Mouse (Mus musculus) urinary bladder, postnatal 4 days (tissue): ENCODE results near the gene Col5a1.

Experiments
- DNase-seq, 2 experiments: peaks; one replicate each; pipeline ENCODE4 v3.0.0; 2021 to 2022; ENCODE audit warnings: low spot score in 2 of 2

Col5a1 gene

DNA sequence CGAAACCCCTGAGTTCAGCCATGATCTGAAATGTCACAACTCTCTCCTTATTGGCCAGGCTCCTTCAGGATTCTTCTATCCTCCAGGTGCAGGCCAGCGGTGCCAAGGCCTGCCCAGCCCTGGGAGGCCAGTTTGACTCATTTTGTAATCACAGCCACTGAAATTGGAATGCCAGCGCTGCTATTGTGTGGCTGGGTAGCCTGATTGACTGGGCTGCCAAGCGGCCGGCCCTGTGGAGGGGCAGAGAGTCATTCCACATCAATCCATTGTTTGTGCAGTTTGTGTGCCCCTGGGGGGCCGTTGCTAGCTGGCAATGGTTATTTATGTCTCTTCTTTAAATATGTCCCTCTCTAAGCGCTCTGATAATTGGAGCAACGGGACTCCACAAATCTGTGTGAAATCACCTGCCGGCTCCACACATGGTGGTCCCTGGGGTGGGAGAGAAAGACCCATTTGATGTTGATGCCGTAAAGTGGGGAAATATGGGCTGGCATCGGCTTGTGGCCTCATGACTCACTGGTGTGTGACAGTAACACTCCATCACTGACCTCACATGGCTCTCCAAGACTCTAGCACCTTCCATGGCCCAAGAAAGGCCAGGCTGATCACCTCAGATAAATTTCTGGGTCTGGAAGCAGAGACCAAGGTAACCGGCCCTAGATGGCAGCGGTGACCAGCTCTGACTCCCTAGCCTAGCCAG, 147.9 kb downstream of the Col5a1 start:
- no peak for DNase-seq

DNA sequence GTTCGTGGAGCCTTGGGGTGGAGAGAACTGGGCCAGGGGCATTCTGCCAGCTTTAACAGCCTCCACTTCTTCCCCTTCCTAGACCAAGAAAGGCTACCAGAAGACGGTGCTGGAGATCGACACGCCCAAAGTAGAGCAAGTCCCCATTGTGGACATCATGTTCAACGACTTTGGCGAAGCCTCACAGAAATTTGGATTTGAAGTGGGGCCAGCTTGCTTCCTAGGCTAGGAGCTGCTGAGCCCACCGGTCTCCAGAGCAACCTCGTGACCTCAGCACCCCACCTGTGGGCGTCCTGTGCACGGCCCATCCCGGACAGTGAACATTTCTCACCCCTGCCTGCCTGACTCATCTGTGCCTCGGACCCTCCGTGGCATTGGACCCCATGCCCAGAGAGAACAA, 150.6 kb downstream of the Col5a1 start:
- DNase-seq = peak in 1 of 2 experiments; percentile 16

DNA sequence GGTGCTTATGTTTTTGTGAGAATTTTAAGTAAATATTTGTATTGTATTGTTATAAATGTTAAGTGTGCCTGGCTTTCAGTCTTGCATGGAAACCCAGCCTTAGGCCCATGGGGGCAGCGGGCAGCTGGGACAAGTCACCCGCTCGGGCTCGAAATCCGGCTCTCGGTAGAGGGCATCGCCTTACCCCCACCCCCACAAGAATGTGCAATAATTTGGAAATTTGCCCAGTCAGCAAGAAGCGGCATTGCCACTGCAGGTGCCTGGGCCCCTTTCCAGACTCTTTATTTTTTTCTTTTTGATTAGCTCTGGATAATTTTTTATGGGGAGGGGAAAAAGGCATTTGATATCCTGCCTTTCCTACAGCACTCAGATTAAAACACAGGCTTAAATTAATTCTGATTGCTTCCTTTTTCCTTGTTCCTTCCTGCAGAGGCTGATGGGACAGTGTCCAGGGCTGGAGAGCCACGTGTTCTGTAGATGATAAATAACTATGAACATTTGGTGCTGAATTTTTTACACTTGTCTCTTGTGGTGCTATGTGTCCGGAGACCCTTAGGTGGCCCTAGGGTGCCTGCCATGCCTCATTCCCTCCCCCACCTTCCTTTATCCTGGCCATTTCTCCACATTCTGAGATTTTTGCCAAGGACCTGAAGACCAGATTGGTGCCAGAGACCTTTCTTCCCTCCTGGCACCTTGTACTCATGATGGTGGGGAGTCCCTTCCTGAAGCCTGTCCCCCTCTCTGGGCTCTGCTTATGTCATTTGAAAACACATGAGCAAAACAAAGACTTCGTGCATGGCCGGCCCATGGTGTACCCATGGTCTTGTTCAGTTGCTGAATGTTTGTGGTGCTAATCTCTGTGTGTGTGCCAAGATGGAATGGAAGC, 151.5 kb downstream of the Col5a1 start:
- DNase-seq = no peak

DNA sequence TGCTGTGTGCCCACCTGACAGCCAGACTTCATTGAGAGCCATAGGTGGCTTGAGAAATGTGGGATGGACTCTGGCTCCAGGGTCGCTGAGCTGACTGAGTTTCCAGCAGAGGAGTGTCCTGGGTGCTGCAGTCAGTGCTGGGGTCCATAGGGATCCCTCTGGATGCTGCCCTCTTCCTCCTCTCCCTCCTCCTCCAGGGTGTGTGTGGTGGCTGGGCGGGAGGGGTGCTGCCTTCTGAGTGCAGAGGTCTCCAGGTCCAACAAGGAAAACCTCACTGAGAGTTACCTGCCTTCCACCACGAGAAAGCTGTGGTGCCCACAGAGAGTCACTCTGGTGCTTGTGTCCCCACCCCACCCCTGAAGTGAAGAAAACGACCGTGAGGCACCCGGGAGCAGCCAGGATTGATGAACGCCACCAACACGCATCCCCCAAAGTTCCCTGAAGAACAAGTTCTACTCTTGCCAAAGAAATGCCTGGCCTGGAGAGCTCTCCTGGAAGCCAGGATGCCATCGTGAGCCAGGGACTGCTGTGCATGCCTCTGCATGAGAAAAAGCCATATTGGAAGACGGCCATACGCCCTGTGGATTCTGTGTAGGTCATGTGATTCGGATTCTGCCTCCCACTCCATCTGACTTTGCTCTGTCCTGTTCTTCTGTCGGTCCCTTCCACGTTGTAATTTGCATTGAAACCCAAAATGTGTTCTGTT, 152.3 kb downstream of the Col5a1 start:
- peak in 1 of 2 experiments; percentile 17 for DNase-seq

DNA sequence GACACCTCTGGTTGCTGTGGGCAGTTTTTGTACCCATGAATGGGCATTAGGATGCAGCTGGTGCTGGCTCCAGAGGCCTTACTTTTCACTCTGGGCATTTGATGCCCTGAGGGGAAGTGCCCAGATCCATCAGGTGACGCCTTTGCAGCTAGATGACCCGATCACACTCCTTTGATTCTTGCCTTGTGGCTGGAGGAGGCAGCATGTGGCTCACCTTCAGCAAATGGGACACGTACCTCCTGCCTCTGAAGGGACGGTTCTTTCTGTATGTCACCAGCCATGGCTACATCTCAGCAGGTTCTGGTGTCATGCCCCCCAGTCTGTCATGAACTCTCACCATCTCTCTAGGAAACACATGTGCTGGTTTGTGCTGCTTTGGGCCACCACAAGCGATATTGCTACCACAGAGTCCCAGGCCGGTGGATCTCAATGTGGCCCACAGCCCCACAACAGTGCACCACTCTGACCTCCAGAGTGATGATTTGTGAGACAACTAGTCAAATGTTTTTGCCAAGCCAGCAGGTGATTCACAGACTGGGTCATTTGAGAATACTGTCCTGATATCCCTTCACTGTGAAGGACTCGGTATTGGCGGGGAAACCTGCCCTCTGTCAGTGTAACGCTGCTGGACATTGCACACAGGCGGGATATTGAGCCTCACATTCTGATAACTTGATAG, 153.6 kb downstream of the Col5a1 start:
- no peak for DNase-seq

DNA sequence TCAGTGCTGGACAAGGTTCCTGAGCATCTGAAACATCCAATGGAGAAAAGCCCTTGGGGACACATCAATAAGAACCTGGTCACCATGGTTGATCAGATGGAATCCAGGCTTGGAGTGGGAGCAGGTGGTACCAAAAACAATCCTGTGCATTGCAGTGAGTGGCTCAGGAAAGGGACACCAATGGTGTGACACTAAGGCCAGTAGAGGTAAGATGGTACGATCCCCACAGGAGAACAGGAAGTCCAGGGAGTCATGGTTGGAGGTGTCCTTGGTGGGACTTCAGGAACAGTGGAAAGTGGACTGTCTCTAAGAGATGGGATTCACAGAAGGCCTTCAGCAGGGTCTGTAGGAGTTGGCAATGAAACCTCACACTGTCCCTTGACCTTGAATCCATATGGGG, 154.2 kb downstream of the Col5a1 start:
- no peak for DNase-seq

DNA sequence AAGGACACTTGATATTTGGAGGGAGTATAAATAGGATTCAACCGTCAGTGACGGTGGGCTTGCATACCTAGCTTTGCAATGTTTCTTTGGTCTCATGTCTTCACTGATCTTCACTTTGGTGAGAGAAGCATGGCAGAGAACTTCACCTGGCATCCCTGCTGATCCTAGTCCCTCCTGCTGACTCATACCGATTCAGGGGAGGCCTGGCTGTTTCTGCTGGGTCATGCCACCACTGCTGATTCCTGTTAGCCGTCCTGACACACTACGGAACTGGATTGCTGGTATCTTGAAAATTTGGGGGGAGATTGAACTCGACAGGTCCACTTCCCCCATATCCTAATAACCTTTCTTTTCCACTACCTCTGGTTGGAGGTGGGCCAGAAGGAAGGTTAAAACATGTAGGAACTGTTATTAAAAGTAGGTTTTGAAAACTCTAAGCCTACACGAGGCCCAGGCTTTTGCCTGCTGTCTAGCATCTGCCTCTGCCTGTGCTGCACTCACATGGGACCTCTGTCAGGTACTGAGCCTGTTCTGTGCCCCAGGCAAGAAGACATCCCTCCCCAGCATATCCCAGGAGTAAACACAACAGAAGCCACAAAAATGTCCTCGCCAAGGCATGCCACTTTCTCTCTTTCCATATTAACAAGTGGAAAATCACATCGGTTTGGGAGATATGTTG, 158.8 kb downstream of the Col5a1 start:
- no peak for DNase-seq

DNA sequence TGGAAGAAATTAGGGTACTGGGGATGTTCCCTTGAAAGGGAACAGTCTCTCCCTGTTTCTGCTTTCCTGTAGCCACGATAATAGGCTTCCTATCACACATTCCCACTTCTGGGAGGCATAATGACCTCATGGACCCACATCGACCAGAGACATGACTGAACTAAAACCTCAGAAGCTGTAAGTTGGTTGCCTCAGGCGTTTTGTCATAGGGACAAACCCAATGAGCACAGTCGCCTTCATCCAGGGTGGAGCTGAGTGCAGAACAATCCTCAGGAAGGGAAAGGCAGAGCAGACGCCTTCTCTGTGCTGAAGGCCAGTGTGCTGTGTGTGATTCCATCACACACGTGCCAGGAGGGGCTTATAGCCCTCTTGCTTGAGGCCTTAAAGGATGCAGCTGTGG, 160.1 kb downstream of the Col5a1 start:
- peak in 1 of 2 experiments; percentile 16 for DNase-seq

DNA sequence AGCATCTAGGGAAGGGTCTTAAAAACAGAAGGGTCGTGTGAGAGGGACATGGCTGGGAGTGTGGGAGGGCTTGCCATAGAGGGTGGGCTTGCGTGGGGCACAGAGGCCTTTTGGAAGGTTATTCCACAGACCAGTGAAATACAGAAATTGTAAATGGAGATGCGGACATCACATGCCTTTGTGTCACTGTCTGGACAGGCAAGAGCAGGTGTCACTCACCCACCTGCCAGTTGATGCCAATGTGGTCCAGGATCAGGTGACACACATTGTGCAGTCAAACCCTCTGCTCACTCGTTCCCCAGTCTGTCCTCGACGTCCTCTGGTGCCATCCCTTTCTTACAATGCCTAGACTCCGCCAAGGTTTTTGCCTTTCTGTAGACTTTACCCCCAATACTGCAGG, 160.9 kb downstream of the Col5a1 start:
- no peak for DNase-seq

DNA sequence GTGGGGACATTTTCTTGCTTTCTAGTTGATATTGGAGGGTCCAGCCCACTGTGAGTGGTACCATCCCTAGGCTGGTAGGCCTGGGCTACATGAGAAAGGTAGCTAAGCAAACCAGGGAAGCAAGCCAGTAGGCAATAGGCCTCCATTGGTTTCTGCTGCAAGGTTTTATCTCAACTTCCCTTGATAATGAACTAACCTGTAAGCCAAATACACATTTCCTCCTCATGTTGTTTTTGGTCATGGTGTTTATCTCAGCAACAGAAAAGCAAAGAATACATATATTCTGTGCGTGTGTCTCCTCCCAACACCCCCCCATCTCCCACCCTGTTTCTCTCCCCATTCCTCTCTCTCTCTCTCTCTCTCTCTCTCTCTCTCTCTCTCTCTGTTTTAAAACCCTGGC, 173.7 kb downstream of the Col5a1 start:
- no peak for DNase-seq

DNA sequence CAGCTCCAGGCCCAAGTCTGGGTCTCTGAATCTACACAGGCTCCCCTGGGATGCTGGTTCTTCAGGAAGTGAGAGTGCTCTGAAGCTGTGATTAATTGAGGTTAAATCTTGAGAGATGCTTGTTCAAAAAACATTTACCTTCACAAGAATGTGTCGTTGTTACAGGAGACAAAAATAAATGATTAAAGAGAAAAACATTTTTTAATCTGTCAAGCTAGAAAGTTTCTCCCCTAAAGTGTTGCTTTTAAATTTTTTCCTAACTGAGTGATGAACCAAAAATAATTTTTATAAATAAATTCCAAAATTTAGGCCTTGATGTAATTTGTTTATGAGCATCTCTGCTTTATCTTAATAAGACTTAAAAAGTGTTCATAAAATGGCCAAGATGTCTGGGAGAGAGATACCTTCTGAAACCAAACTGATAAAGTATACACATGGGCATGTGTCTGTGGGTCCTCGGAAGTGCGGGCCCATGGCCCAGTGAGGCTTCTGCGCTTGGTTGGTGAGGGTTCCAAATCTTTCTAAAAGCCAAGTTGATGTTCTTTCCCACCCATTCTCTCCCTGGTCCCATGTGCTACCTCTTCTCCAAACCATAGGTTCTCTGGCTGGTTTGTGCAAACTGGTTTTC, 177.6 kb downstream of the Col5a1 start:
- no peak for DNase-seq

DNA sequence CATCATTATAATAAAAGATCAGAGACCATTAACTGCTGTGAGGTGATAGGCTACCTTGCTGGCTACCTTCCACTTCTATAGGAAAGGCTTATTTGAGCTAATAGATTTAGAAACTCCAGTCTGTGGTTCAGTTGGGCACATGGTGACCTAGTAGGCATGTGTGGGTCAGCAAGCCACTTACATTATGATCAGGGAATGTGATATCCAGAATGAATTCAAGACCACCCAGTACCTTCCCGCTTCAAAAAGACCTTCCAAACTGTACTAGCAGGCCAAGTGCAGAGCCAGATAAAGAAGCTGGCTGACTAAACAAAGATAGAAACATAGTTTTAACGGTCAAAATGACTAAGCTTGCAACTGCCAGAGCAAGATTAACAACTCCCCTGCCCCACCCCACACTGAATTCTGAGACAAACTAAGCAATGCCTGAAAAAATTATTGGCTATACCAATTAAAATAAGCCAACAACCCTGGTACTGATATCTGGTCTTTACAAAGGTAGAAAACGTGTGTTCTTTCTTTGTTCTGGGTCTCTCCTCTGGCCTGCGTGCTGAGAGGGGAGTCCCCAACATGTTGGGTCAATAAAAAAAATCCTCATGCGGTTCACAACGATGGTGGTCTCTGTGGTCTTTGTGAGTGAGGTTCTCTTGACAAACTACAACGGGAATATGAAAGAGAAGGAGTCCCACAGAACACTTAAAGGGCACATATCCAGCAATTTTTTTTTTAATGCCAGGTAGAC, 178.3 kb downstream of the Col5a1 start:
- DNase-seq = no peak

DNA sequence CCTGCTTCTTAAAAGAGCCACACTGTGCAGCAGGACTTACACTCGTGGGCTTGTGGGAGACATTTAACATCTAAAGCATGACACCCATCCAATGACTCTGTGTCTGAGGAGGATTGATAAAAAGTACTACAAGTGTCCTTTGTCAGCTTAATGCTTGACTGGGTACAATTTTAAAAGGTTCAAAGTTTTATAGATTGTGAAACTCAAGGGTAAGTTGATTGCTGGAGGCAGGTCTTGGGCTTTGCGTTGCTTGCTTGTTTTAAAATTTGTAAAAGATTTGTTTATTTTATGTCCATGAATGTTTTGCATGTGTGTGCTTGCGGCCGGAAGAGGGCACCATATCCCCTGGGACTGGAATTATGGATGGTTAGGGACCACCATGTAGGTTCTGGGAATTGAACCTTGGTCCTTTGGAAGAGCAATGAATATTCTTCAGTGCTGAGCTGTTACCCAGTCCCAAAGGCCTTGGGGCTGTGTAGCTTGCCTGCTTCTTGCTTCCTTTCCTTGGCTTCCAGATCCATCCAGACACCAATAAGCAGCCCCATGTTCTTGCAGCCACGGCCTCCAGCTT, 178.9 kb downstream of the Col5a1 start:
- DNase-seq = no peak

DNA sequence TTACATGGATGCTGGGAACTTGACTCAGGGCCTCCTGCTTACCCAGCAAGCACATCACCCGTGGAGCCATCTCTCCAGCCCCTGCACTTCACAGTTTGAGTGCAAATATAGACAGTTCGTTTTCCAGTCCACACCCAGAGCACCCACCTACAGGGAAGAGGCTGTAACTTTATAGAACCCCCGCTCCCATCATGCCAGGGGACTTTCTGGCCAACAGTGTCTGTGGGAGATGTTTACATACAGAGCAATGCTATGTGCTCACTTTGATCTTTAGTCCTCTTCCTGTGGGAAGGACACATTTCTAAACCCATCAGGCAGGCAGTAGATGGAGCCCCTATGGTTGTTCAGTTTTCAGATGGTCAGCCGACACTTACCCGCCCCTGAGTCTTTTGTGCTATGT, 180.5 kb downstream of the Col5a1 start:
- DNase-seq = no peak

DNA sequence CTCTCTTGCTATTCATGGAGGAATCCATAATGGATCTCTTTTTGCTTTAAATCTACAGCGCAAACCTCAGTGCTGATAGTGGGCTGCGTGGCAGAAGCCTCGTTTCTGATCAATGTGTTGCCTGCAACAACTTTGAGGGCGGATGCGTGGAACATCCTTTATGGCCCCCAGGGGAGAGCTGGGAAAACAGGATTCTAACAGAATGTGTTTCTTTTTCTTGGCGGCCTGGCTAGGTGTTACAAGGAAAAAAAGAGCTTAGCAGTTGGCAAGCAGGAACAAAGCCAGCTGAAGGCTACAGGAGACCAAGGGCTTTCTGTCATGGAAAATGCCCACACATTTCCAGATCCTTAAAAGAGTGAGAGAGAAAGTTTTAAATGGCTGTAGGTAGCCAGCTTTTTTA, 180.9 kb downstream of the Col5a1 start:
- DNase-seq = no peak

DNA sequence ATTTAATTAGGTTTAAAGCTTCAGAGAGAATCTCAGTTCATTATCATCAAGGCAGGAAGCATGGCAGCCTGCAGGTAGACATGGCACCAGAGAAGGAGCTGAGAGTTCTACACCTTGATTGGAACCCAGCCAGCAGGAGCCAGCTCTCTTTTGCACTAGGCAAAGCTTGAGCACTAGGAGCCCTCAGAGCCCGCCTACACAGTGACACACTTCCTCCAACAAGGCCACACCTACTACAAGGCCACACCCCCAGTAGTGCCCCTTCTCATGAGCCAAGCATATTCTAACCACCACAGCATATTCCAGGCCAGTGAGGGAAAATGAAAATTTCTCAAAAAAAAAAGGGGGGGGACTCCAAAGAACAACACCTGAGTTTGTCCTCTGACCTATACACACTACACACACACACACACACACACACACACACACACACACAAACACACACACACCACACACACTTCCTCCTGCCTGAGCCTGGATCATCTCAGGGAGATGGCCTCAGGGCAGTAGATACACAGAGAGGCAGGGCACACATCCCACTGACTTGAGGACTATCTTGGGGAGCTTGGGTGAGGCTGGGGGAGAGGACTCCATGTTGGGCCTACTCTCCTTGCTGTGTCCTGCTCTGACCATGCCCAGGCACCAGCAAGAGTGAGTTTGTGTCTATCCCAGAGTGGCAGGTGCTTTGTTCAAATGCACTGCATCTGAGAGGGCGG, 181.8 kb downstream of the Col5a1 start:
- DNase-seq = no peak

DNA sequence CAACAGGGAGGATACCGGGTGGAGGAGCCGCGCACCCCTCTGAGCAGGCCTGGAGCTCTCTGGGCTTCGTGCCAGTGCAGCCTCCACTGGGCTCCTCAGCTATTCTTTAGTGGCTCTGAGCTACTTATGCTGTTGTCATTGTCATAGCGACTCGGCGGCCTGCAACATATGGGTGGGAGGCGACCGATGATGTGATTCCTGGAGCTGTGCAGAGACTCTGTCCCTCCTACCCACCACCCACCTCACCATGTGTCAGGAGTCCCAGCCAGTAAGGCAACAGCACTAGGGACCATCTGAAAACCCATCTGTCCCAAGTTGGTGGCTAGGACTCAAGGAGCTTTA, 182.3 kb downstream of the Col5a1 start:
- no peak for DNase-seq

DNA sequence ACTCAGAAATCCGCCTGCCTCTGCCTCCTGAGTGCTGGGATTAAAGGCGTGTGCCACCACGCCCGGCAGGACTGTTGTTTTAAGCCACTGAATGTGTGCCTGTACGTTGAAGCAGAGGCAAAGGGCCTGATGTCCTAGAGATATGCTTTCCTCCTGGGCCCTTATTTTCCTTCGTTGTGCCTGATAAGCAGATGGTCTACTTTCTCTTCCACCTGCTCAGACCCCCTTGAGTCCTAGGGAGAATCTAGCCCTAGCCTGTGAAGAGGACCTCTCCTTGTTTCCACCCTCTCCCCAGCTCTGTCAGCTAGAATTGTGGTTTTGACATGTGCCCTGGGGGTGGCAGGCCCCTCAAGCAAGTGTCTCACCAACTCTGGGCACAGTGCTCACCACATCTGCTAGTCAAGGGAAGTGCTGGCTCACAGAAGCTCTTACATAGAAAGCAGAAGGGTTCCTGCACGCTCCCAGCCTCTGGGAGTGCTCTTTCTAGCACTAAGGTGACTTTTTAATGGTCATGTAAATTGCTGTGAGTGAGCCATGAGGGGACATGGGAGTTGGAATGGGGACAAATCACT, 189.5 kb downstream of the Col5a1 start:
- no peak for DNase-seq

DNA sequence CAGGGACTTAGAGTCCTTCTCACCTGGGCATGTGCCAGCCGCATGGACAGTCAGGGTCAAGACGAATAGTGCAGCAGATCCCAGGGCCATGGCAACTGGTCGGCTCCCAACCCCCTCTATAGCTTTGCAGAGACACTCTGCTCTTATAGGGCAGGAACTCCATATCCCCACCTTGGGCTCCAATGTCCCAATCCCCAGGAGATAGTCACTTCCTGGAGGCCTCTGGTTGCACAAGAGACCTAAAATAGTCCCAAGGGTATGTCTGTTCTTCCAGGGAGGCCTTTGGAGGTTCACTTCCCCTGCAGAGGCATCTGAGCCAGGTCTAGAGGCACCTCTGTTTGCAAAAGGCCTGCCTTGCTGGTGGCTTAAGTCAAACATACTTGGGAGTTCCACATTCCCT, 198.5 kb downstream of the Col5a1 start, which contains the start of gene Fcnb:
Gene Fcnb, minus strand, starts transcription at position 118 of the 400 bp plus-strand sequence.
- no peak for DNase-seq
